Mouse (Mus musculus) liver, embryonic 11.5 days (tissue): ENCODE measurements around the gene Oprd1. TPM values are rescaled to one million over a fixed set of nuclear protein-coding genes. Genes with fewer than 3 reads are reported as not detected.

Experiments
- ATAC-seq: fragments of 200-750 bp; cut with Nextera tagmentation; replicated peaks from 2 replicates; pipeline ENCODE4 v1.8.0; 2017; ENCODE audit warnings: moderate number of reproducible peaks, mild to moderate bottlenecking, moderate TSS enrichment, moderate library complexity; ENCODE audit not compliant: low FRiP score
- DNase-seq: peaks from one replicate; pipeline ENCODE4 v3.0.0-alpha.2; 2017; ENCODE audit warnings: low spot score
- H3K27ac ChIP-seq: fragments of 300-500 bp; sonication (generic); 2 replicates; pipeline ENCODE4 v1.5.1; 2014; ENCODE audit warnings: mild to moderate bottlenecking, low read depth, low read length, control low read depth
- H3K27me3 ChIP-seq: fragments of 300-500 bp; sonication (generic); replicated peaks from 2 replicates; pipeline ENCODE4 v1.6.1; 2014; ENCODE audit warnings: low read length, mixed read lengths; ENCODE audit not compliant: control insufficient read depth, insufficient read depth
- H3K36me3 ChIP-seq: fragments of 300-500 bp; sonication (generic); 2 replicates; pipeline ENCODE4 v1.6.1; 2014; ENCODE audit warnings: mild to moderate bottlenecking, low read length, moderate library complexity, mixed read lengths; ENCODE audit not compliant: control insufficient read depth, insufficient read depth
- H3K4me1 ChIP-seq: fragments of 300-500 bp; sonication (generic); replicated peaks from 2 replicates; pipeline ENCODE4 v1.6.1; 2014; ENCODE audit warnings: low read length, mixed read lengths; ENCODE audit not compliant: control insufficient read depth, insufficient read depth
- H3K4me2 ChIP-seq: fragments of 300-500 bp; sonication (generic); 2 replicates; pipeline ENCODE4 v1.6.1; 2014; ENCODE audit warnings: mild to moderate bottlenecking, control low read depth, moderate library complexity
- H3K4me3 ChIP-seq: fragments of 300-500 bp; sonication (generic); 2 replicates; pipeline ENCODE4 v1.5.1; 2014; ENCODE audit warnings: low read depth, low read length, control low read depth
- H3K9ac ChIP-seq: fragments of 300-500 bp; sonication (generic); 2 replicates; pipeline ENCODE4 v1.6.1; 2014; ENCODE audit warnings: low read depth, low read length, control low read depth
- H3K9me3 ChIP-seq: fragments of 300-500 bp; sonication (generic); 2 replicates; pipeline ENCODE4 v1.6.1; 2016; ENCODE audit warnings: low read length, inconsistent platforms, mixed read lengths; ENCODE audit not compliant: control insufficient read depth
- WGBS: fragments of 180-500 bp; shearing (Covaris S2); extraction: QIAGEN DNeasy Blood & Tissue Kit; methylation state at CpG from one replicate; pipeline ENCODE4 v1.1.7; 2014; 5-methylcytosine and 5-hydroxymethylcytosine counted together
- polyA plus RNA-seq: library from polyadenylated mRNA; unstranded; fragments of >200 nt; fragmentation: Nextera tagmentation; extraction: Ambion mirVana; gene quantifications from 2 replicates; pipeline ENCODE4 v1.2.1, GENCODE M21; 2014

Oprd1 gene
- polyA plus RNA-seq, 1 experiment from 2014 or later, result 0.45 TPM

- H3K27ac ChIP-seq, result no peak overlapping the region
- 79% methylated on average over 5 of the region's 5 CpGs for WGBS
- no peaks in the 10 kb centered on the region for H3K36me3 ChIP-seq
- H3K4me1 ChIP-seq, result no peaks in the 10 kb centered on the region
- H3K4me3 ChIP-seq, result no peak overlapping the region
- H3K4me2 ChIP-seq, result no peak overlapping the region
- ATAC-seq, result no peak
- no peaks in the 10 kb centered on the region for H3K9me3 ChIP-seq
- no peaks in the 10 kb centered on the region for H3K27me3 ChIP-seq
- no peak for DNase-seq
- H3K9ac ChIP-seq, result no peak overlapping the region
Observed at GRCm38 (mm10) chr4:132169761-132170160, 25.5 kb upstream of the Oprd1 start.

- Histone ChIP-seq H3K27me3 (no peaks in the 10 kb centered on the region), H3K9ac (no peak overlapping the region), H3K4me1 (no peaks in the 10 kb centered on the region), H3K27ac (no peak overlapping the region), H3K9me3 (no peaks in the 10 kb centered on the region), H3K36me3 (no peaks in the 10 kb centered on the region), H3K4me2 (no peak overlapping the region), H3K4me3 (no peak overlapping the region)
- DNase-seq, result no peak
- no peak for ATAC-seq
- WGBS, result 83% methylated on average over 3 of the region's 3 CpGs
Observed at GRCm38 (mm10) chr4:132169271-132169670, 25.0 kb upstream of the Oprd1 start.

GRCm38 (mm10) chr4:132167436-132167835 is 23.1 kb upstream of the Oprd1 start:
- H3K9me3 ChIP-seq, result no peaks in the 10 kb centered on the region
- WGBS, result 84% methylated on average over 3 of the region's 3 CpGs
- no peak overlapping the region for H3K4me3 ChIP-seq
- no peak overlapping the region for H3K9ac ChIP-seq
- no peak overlapping the region for H3K4me2 ChIP-seq
- H3K4me1 ChIP-seq, result no peaks in the 10 kb centered on the region
- H3K27ac ChIP-seq, result no peak overlapping the region
- no peaks in the 10 kb centered on the region for H3K27me3 ChIP-seq
- no peaks in the 10 kb centered on the region for H3K36me3 ChIP-seq
- ATAC-seq (no peak), DNase-seq (no peak)

- 55% methylated on average over 16 of the region's 16 CpGs for WGBS
Observed at GRCm38 (mm10) chr4:132166350-132167290, 22.3 kb upstream of the Oprd1 start.

DNA sequence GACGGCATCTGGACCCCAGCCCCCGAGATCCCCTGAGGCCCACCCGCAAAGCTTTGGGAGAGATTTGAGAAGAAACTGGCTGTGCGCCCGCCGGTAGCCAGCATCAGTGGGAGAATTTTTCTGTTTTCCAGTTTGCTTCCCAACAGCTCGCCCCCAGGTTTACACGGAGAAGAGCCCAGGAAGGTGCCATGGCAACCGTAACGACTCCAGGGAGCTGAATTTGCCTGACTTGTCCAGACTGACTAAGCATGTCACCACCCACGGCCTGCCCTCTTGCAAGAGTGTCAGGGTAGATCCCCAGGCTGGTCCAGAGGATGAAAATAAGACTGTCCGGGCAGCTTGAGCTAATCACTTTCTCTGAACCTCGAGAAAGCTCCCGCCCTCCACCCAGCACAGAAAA is 21.4 kb upstream of the Oprd1 start:
- H3K4me2 ChIP-seq, result no peak overlapping the region
- 74% methylated on average over 14 of the region's 14 CpGs for WGBS
- H3K36me3 ChIP-seq, result no peaks in the 10 kb centered on the region
- H3K4me1 ChIP-seq, result no peaks in the 10 kb centered on the region
- H3K27me3 ChIP-seq, result no peaks in the 10 kb centered on the region
- H3K9me3 ChIP-seq, result no peaks in the 10 kb centered on the region
- H3K9ac ChIP-seq, result no peak overlapping the region
- no peak overlapping the region for H3K4me3 ChIP-seq
- H3K27ac ChIP-seq, result no peak overlapping the region
- ATAC-seq (no peak), DNase-seq (no peak)

More at GRCm38 (mm10) chr4:132166350-132167290, 22.3 kb upstream of the Oprd1 start:
- no peak overlapping the region for H3K27ac ChIP-seq
- H3K9me3 ChIP-seq, result no peaks in the 10 kb centered on the region
- no peak overlapping the region for H3K9ac ChIP-seq
- H3K36me3 ChIP-seq, result no peaks in the 10 kb centered on the region
- no peaks in the 10 kb centered on the region for H3K4me1 ChIP-seq
- DNase-seq (no peak), ATAC-seq (no peak)
- H3K4me2 ChIP-seq, result no peak overlapping the region
- no peak overlapping the region for H3K4me3 ChIP-seq
- H3K27me3 ChIP-seq, result no peaks in the 10 kb centered on the region

DNA sequence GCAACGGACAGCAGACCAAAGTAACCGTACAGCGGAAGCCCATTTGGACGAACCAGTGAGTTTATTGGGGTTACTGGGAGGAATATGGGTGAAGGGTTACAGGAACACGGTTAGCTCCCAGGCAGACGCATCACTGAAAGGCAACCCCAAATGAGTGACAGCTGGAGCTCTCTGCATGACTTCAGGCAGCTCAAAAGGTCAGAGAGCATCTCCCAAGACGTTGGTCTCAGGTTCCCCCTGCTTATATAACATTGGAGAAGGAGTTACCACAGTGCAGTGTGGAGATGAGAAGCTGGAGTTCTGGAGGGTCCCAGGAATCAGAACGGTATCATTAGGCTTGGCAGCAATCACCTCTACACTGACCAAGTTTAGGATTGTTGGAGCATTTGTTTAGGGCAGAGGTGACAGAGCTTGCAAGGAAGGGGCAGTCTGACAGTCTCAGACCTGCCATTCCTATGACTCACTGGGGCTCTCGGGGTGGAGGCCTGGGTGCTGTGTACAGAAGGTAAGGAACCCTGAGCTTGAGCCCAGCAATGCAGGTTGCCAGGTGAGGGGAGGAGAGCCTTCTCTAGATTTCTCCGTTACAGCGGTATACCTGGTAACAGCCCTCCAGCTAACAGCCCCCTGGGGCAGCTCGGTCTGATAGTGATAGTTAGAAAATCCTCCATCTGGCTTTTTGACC is 12.8 kb upstream of the Oprd1 start:
- DNase-seq, result no peak
- no peak for ATAC-seq
- 60% methylated on average over 12 of the region's 12 CpGs for WGBS

GRCm38 (mm10) chr4:132154877-132155670 is 10.8 kb upstream of the Oprd1 start:
- WGBS, result 9% methylated on average over 6 of the region's 6 CpGs
- no peak for ATAC-seq
- Histone ChIP-seq H3K27ac (no peak overlapping the region), H3K4me1 (no peaks in the 10 kb centered on the region), H3K36me3 (no peaks in the 10 kb centered on the region), H3K9ac (no peak overlapping the region), H3K9me3 (no peaks in the 10 kb centered on the region), H3K4me3 (no peak overlapping the region), H3K4me2 (no peak overlapping the region), H3K27me3 (0 out of 2 replicates have a peak, but pooled peaks cover 2% of the 10 kb centered on the region)
- DNase-seq, result no peak

More for the DNA sequence above, 12.8 kb upstream of the Oprd1 start:
- Histone ChIP-seq H3K36me3 (no peaks in the 10 kb centered on the region), H3K4me3 (no peak overlapping the region), H3K4me2 (no peak overlapping the region), H3K9me3 (no peaks in the 10 kb centered on the region), H3K27ac (no peak overlapping the region), H3K9ac (no peak overlapping the region), H3K4me1 (no peaks in the 10 kb centered on the region), H3K27me3 (0 out of 2 replicates have a peak, but pooled peaks cover 2% of the 10 kb centered on the region)

- Histone ChIP-seq H3K27ac (no peak overlapping the region), H3K9ac (no peak overlapping the region), H3K9me3 (no peaks in the 10 kb centered on the region), H3K4me1 (no peaks in the 10 kb centered on the region), H3K36me3 (no peaks in the 10 kb centered on the region), H3K4me2 (no peak overlapping the region), H3K4me3 (no peak overlapping the region), H3K27me3 (0 out of 2 replicates have a peak, but pooled peaks cover 2% of the 10 kb centered on the region)
- DNase-seq (no peak), ATAC-seq (no peak)
- WGBS, result 55% methylated on average over 1 of the region's 1 CpGs
Observed at GRCm38 (mm10) chr4:132151673-132152072, 7.4 kb upstream of the Oprd1 start.
